Mouse (Mus musculus) hematopoietic stem cell, adult 5-6 weeks (primary cell): ENCODE data around the gene Ank3. TPM values are rescaled to one million over a fixed set of nuclear protein-coding genes. Genes with fewer than 3 reads are reported as not detected.

Experiments
- ATAC-seq, 2 experiments: fragments of 125-278 bp in 1 of 2; replicated peaks in 1 of 2; 2 replicates each; pipeline ENCODE4 v1.8.0; 2016 to 2017; ENCODE audit warnings: inconsistent platforms in 2 of 2, mild to moderate bottlenecking in 2 of 2, moderate number of reproducible peaks in 2 of 2, low read depth in 1 of 2, moderate TSS enrichment in 1 of 2; ENCODE audit not compliant: low FRiP score in 2 of 2, poor library complexity in 2 of 2, severe bottlenecking in 2 of 2, insufficient read depth in 1 of 2, low TSS enrichment in 1 of 2
- total RNA-seq: library from RNA; stranded (forward); fragments of 172-1452, 232-1000 nt; gene quantifications from 2 replicates; pipeline ENCODE4 v1.2.3, GENCODE M21; 2017

Gene Ank3
- total RNA-seq, 1 experiment from 2014 or later, result not detected

GRCm38 (mm10) chr10:69832822-69833221 lies 434.2 kb downstream of the Ank3 start:
- no peak for ATAC-seq

DNA sequence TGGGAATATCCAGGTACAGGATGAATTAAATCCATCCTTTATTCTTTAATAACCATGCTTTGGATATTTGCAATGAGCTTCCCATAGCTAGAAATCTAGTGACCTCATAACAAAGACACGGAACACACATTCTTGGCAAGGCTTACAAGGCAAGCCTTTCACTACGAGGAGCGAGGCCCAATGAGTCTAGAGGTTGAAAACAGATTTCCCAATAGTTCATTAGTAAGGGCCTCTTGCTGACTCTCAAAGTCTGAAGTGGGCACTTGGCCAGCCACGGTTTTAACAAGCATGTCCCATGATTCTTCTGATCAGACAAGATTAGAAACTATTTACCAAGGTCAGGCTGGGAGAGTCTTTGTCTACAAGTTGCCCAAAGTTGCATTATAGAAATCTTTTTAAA lies 436.1 kb downstream of the Ank3 start:
- ATAC-seq, result no peak

DNA sequence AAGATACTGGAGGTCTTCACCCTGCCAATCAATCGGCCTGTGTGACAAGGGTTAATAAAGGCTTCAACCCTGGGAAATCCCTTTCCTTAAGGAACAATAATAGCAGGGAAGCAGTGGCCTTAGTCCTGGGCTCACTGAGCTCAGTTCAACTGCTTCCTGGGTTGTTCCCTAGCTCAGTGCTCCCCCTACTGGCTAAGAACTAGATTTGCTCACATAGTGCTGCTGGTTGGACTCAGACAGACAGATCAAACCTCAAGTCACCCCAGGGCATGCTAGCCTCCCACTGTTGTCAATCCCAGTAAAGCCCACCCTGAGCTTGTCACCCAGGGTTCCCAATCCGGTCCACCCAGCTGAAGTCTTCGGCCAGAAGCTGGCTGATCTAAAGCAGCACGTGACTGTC lies 447.2 kb downstream of the Ank3 start:
- peak; percentile 87 to 94 for ATAC-seq

- ATAC-seq, result 0 out of 4 replicates have a peak, but pooled peaks have one; percentile 29 to 32
Observed at GRCm38 (mm10) chr10:69852366-69853091, 454.0 kb downstream of the Ank3 start.

GRCm38 (mm10) chr10:69854587-69855185 lies 456.1 kb downstream of the Ank3 start:
- no peak for ATAC-seq

- ATAC-seq, result no peak; a peak in 1 of 4 replicates
Observed at GRCm38 (mm10) chr10:69858011-69858410, 459.4 kb downstream of the Ank3 start.

GRCm38 (mm10) chr10:69858897-69859605 lies 460.5 kb downstream of the Ank3 start:
- ATAC-seq, result no peak

DNA sequence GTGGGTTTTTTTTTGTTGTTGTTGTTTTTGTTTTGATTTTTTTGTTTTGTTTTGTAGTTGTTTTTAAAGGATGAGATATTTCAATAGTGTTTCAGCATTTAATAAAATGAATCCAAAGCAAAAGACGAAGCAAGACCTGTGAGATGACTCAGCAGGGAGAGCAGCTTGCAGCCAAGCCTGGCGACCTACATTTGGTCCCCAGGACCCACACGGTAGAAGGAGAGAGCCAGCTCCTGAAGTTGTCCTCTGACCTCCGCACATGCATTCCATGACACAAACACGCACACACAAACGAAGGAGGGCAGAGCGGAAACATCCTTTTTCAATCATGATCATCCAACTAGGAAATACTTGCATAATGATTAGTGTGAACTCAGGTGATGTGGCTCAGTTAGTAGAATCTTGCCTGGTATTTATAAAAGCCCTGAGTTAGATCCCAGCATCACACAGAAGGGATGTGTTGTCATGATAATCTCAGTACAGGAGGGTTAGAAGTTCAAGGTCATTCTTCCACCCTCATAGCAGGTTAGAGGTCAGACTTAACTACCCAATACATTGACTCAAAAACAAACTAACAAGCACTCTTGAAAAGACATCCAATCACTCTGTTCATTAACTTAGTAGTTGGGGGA lies 461.4 kb downstream of the Ank3 start:
- ATAC-seq, result no peak

GRCm38 (mm10) chr10:69862829-69863228 lies 464.3 kb downstream of the Ank3 start:
- ATAC-seq, result no peak

- peak; percentile 78 to 85 for ATAC-seq
Observed at GRCm38 (mm10) chr10:69870348-69870747, 471.8 kb downstream of the Ank3 start.

DNA sequence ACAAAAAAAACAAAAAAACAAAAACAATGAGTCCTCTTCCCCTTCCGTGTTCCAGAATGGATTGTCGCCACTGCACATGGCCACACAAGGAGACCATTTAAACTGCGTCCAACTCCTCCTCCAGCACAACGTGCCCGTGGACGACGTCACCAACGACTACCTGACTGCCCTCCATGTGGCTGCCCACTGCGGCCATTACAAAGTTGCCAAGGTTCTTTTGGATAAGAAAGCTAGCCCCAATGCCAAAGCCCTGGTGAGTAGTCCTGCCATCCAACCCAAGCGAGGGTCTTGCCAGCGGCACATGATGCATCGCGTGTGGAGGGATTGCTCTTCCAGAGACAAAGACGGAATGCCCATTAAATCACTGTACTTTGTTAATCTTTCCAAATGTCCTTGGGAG lies 472.4 kb downstream of the Ank3 start:
- no peak for ATAC-seq

GRCm38 (mm10) chr10:69872182-69872741 lies 473.7 kb downstream of the Ank3 start:
- ATAC-seq, result no peak

DNA sequence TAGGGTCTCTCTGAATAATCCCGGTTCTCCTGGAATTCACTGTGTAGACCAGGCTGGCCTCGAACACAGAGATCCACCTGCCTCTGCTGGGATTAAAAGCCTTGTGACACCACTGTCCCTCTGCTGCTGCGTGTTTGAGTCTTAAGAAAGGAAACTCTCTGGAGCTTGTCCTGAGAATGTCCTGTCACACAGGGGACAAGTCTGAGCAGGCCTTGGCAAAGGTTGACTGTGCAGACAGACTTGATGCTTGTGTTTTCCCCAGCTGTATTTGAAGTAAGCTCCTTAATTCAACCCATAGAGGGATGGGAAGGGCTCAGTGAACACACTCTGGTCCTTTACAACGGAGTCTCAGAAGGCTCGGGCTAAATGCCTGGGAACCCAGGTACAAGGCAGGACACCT lies 474.3 kb downstream of the Ank3 start:
- ATAC-seq, result no peak

GRCm38 (mm10) chr10:69874806-69875205 lies 476.2 kb downstream of the Ank3 start:
- ATAC-seq, result no peak

DNA sequence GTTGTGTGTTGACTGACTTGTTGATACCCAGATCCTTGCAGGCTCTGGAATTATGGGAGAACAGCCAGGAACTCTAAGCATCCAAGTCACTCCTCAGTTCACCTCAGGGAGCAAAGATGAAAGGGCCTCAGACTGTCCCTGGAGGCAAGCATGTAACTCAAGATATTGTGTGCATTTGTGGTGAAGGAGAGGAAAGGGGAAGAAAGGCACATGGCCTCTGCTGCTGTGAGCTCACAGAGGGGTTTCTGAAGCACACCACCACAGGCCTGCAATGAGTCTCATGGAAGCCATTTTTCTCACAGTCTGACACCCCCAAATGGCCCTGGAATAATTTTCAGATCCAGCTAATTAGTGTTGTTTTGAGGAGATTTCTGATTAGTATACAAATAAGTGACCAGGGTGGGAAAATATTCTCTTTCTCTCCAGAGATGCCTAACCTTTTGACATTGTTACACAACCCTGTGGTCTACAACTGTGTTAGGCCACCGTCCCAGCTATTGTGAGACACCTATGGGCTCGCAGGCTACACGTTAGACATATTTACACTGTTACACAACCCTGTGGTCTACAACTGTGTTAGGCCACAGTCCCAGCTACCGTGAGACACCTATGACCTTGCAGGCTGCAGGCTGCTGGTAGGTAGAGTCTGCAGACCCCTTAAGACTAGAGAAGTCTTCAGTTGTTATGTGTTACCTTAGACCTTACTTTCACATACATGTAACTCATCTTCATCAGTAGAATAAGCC lies 485.5 kb downstream of the Ank3 start:
- ATAC-seq, result peak in 1 of 2 experiments; percentile 82; a peak in 1 of 4 replicates

GRCm38 (mm10) chr10:69888399-69888798 lies 489.8 kb downstream of the Ank3 start:
- ATAC-seq, result peak; percentile 83 to 95

DNA sequence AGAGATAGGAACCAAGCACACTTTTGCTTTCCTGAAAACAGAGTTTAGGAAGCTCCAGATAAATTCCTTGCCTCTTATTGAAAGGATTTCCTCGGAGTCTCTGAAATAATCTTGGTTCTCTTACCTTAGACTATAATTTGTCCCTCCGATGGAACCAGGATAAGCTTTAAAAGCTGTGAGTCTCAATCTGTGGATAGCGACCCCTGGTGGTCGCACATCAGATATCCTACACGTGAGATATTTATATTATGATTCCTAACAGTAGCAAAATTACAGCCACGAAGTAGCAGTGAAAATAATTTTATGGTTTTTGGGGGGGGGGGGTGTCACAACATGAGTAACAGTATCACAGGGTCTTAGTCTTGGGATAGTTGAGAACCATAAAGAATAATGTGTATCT lies 491.2 kb downstream of the Ank3 start:
- 0 out of 4 replicates have a peak, but pooled peaks of 1 of the 2 experiments have one; percentile 38 for ATAC-seq
